Mouse (Mus musculus) inflammation-experienced regulatory T-cells, adult 16 weeks (primary cell): ENCODE data around the gene Cdh7. TPM values are rescaled to one million over a fixed set of nuclear protein-coding genes. Genes with fewer than 3 reads are reported as not detected.

Source experiments
- polyA plus RNA-seq: library from polyadenylated mRNA; unstranded; fragments of 100-300 nt; shearing (Covaris generic); gene quantifications from one replicate; pipeline ENCODE4 v1.2.1, GENCODE M21; 2017

Gene Cdh7
- polyA plus RNA-seq: not detected

GRCm38 (mm10) chr1:109982064-109982808 is at the start of gene Cdh7:
Cdh7 (plus strand) TSS chr1:109982431.

